Mouse (Mus musculus) monocyte, adult 59 days (primary cell): ENCODE results near the gene Hoxb1. TPM values are rescaled to one million over a fixed set of nuclear protein-coding genes. Genes with fewer than 3 reads are reported as not detected.

Source experiments
- total RNA-seq, 2 experiments: library from RNA; stranded (reverse); gene quantifications; one replicate each; pipeline ENCODE4 v1.2.4; 2023

The Hoxb1 gene
- not detected for total RNA-seq

DNA sequence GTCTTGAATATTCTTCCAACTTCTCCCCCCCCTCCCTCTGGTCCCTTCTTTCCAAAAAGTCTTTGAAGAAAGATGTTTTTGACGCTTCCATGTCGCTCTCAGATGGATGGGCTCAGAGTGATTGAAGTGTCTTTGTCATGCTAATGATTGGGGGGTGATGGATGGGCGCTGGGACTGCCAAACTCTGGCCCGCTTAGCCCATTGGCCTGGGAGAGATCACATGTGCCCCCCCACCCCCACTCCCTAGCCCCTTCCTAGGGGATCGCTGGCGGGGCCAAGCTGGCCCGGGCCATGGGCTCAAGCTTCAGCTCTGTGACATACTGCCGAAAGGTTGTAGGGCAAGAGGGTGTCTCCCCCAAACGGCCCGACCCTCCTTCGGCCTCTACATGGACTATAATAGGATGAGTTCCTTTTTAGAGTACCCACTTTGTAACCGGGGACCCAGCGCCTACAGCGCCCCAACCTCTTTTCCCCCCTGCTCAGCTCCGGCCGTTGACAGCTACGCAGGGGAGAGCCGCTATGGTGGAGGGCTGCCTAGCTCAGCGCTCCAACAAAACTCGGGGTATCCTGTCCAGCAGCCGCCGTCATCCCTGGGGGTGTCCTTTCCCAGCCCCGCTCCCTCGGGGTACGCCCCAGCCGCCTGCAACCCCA lies at the start of gene Hoxb1:
Gene Hoxb1 (plus strand): TSS at position 312 of the 651 bp plus-strand sequence.

DNA sequence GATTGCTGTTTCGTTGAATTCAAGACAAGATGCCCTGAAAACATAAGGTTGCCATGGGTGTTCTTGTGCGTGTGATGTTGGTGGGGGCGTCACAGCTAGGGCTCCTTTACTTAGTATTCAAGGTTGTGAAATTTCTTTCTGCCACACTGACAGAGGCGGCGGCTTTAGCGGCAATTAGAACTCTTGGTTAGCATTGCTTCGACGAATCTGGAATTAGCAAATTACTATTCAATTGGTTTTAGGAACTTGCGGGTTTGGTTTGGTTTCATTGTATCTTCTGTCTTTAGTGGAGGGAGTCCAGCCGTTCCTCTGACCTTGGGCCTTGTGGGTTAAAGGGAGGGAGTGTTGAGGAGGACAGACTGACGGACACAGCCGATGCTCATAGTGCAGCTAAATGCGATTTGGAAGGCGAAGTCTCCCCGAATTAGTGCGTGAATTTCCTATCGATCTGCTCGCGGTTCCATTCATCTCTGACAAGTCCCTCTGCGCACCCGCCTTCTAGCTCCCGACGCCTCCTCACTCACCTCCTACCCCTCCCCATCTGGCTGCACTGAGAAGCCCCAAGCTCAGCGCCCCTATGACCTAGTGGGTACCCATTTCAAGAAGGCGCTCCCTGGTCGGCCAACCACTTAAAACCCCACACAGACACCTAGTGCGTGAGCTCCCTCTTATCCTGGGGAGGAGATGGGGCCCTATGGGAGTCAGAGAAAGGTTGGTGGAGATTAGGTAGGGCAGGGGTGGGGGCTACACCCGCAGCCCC lies 47.8 kb upstream of the Hoxb1 start, which contains the start of gene Hoxb4:
Gene Hoxb4 (plus strand): TSS at position 660 of the 760 bp plus-strand sequence.

DNA sequence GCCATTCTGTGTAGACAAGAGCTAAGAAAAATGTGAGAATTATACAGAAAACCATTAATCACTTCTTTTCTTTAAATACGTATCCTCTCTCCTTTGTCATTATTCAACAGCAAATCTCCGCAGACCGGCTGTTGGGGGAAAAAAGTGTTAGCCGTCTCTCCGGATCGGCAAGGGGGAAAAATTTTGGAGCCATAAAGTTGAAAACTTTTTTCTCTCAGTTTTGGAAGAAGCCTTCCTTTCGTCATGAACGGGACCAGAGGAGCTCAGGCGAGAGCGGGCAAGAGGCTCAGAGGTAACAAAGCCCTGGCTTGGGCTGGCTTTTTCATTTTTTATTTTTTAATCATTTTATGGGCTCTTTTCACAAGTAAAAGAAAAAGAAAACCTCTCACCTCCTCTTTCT lies 42.4 kb upstream of the Hoxb1 start, which contains the start of gene Hoxb3:
Gene Hoxb3 (plus strand): TSS at position 173 of the 400 bp plus-strand sequence.

DNA sequence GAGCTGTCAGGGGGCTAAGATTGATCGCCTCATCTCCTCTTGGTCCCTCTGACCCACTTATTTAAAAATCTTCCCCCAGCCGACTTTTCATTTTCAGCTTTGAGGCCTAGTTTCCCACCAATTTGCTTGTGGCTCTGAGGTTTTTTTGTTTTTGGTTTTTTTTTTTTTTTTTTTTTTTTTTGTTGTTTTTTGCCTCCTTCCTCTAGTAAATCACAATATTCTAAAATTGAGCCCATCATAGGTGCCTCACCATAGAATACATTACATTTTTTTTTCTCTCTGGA lies 15.3 kb upstream of the Hoxb1 start, which contains the start of gene Hoxb2:
Gene Hoxb2 (plus strand): TSS at position 185 of the 284 bp plus-strand sequence.

Other genes with a start within 250 kb of the Hoxb1 start
- gene Ttll6, start 232.0 kb upstream of the Hoxb1 start, total RNA-seq = not detected
- gene Hoxb13, start 171.4 kb upstream of the Hoxb1 start, total RNA-seq = not detected
- gene Hoxb9, start 94.3 kb upstream of the Hoxb1 start, total RNA-seq = not detected
- not detected for gene Hoxb8, start 83.8 kb upstream of the Hoxb1 start, total RNA-seq
- gene Hoxb7, start 79.1 kb upstream of the Hoxb1 start, total RNA-seq = not detected
- not detected for gene Hoxb6, start 73.3 kb upstream of the Hoxb1 start, total RNA-seq
- not detected for gene Hoxb5, start 62.4 kb upstream of the Hoxb1 start, total RNA-seq
- gene Hoxb4, start 47.5 kb upstream of the Hoxb1 start, total RNA-seq = 1 to 10 TPM; 3.4 to 5.5 TPM
- under 1 TPM; 0.21 to 0.50 TPM for gene Hoxb3, start 42.4 kb upstream of the Hoxb1 start, total RNA-seq
- not detected for gene Hoxb2, start 15.2 kb upstream of the Hoxb1 start, total RNA-seq
- gene Skap1, start 98.8 kb downstream of the Hoxb1 start, total RNA-seq = under 1 TPM; 0.94 TPM